Mouse (Mus musculus) ES-Bruce4 (cell line): Measurements from ENCODE around the gene Pitpnm3.

Source experiments
- CTCF ChIP-seq: IDR thresholded peaks from one replicate; pipeline ENCODE4 v1.8.1; 2011; ENCODE audit warnings: low read depth, low read length
- EP300 ChIP-seq: IDR thresholded peaks from 2 replicates; pipeline ENCODE4 v1.6.1; 2011; ENCODE audit warnings: low read depth, low read length; ENCODE audit not compliant: insufficient read depth

DNA sequence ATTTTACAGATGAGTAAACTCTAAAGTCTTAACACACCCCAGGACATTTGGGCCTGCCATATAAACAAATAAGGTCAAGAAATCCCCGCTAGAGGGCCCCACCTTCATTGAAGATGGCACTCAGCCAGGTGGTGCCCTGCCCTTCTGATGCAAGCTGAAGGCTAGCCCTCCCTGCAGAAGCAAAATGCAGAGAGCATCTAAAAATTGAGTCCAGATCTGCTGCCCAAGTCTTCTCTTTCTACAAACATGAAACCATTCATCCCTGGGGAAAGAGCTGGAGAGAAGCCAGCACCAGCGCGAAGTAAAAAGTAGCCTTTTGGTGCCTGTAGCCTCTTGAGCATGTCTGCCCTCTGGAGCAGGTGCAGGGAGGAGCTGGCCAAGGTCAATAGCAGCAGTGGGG is 57.5 kb downstream of the Pitpnm3 start:
- no peak for TF ChIP-seq EP300
- TF ChIP-seq CTCF: peak; percentile 10
